Mouse (Mus musculus): ENCODE data around the gene Gon7.

The Gon7 gene

DNA sequence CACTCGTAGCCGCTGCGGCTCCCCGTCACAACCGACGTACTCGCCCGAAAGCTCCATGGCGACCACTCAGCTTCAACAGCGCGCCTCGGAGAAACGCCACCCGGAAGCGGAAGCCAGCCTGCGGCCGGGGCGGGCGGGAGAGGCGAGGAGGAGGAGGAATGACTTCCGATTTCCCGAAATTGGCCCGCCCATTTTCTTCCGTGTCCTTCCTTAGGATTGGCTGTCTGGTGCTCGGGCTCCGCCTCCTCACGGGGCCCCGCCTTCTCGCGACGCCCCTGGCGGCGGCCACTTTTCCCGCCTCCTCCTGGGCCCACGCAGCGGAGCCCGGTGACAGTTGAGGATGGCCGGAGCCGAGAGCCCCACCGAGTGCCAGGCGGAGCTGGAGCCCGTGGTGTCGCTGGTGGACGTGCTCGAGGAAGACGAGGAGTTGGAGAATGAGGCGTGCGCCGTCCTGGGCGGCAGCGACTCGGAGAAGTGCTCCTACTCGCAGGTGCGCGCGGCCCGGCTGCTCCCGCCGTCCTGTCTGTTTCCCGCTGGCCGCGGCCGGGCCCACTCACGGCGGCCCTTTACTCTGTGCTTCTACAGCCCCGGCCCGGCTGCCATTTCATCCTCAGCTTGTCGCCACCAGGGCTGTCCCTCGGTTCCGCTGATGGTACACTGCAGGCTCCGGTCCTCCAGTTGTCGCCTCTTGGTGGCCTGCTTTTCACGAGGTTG is at the start of gene Gon7, which contains the start of the genes Gm28051 and Ubr7:
Gene Gon7 (minus strand): TSS at position 115 of the 714 bp plus-strand sequence.
Gene Gm28051 (minus strand): TSS at position 77 of the 714 bp plus-strand sequence.
Gene Ubr7 (plus strand): TSS at position 279 of the 714 bp plus-strand sequence.
- in situ Hi-C loops (cut with MboI; ENCODE audit: low pct_unique_long_range_greater_than_20kb in 1 of 2, low sequenced_read_pairs in 2 of 2, unreplicated experiment in 1 of 2), result loop anchor here in 1 of 2 experiments (25.0 kb wide), 1 partner anchor 771 kb away; the partner anchor contains the start of gene Cpsf2

DNA sequence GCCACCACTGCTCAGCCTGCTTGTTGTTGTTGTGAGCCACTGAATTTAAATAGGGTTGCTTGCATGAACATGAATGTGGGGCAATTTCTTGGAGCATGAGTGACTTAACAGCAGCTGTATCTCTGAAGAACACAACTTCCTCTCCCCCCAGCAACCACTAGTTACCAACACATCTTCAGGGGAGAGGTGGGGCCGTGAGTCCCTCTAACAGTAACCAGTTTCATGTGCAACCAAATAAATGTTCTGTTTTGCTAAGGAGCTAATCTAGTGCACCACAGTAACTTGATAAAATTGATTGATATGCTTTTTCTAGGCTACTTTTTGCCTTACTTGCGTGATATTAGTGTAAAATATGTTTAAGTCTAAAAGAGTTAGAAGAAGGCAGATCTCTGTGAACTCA is 41.9 kb upstream of the Gon7 start:
- in situ Hi-C loops (cut with MboI; ENCODE audit: low pct_unique_long_range_greater_than_20kb in 1 of 2, low sequenced_read_pairs in 2 of 2, unreplicated experiment in 1 of 2), result loop anchor here in 1 of 2 experiments (25.0 kb wide), 1 partner anchor 263 kb away; no protein-coding TSS in a partner anchor

DNA sequence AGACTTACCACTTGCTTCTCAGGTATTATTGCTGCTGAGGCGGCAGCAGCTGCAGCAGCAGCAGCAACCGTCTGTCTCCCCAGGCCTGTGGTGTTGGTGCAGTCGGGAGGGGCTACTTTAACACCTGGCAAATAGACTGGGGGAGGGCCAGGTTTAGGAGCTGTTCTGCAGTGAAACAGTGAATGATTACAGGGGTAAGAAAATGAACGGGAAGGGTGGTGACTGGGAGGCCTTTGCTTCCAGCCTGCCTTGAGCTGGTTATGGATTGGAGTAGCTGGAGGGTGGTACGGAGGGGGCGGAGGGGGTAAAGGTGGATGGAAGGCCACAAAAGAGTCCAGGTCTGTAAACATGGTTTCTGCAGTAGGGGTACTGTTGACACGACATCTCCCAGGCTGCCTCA is 30.3 kb upstream of the Gon7 start:
- in situ Hi-C loops (cut with MboI; ENCODE audit: low pct_unique_long_range_greater_than_20kb in 1 of 2, low sequenced_read_pairs in 2 of 2, unreplicated experiment in 1 of 2), result loop anchor here in 1 of 2 experiments (25.0 kb wide), 1 partner anchor 274 kb away; no protein-coding TSS in a partner anchor

DNA sequence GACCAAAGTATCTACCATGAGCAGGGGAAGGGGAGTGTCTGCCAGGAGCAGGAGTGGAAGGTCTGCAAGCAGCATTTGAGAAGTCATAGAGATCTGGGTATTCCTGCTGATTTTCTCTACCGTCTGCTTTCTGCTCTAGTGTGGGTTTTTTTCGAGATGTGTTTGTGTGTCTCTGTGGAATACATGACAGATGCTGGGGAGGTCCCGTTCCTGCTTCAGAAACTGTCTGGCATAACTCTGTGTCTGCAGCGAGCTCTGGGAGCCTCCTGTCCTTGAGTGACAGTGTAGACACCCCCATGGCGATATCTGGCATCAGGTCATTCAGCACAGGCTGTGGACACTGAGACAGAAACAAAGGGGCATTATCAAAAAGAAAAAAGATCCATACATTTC is 28.0 kb upstream of the Gon7 start:
- in situ Hi-C loops (cut with MboI; ENCODE audit: low pct_unique_long_range_greater_than_20kb in 1 of 2, low sequenced_read_pairs in 2 of 2, unreplicated experiment in 1 of 2), result loop anchor here in 1 of 2 experiments (25.0 kb wide), 1 partner anchor 277 kb away; no protein-coding TSS in a partner anchor

DNA sequence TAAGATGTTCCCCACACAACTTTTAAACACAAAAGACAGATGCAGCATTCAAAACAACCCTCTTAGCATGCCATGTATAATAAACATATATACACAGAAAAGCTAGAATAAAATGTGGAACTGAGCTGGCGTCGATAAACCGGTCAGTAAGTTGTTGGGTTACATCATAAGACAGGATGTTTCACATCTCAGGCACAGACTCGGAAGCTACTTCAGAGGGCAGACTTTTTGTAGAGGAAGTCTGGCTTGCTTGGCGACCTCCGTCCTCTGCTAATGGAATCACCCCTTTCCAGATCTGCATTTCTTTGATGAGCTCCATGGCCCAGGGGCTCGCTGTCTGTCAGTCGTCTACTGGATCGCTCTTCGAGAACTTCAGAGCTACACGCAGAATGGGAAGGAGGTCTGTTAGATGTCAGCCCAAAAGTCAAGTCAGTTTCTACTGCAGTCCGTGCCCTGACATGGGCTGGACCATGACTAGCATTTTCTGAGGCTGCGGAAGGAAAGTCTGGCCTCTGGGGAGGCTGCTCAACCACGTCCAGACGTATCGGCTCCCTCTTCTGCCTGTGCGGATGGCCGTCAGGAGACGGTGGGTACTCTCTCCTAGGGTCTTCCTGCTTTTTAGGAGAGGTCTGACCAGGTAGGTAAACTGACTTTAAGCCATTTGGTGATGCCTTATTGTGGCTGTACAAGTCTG is 27.4 kb upstream of the Gon7 start:
- in situ Hi-C loops (cut with MboI; ENCODE audit: low pct_unique_long_range_greater_than_20kb in 1 of 2, low sequenced_read_pairs in 2 of 2, unreplicated experiment in 1 of 2), result loop anchor here in 1 of 2 experiments (25.0 kb wide), 1 partner anchor 277 kb away; no protein-coding TSS in a partner anchor

DNA sequence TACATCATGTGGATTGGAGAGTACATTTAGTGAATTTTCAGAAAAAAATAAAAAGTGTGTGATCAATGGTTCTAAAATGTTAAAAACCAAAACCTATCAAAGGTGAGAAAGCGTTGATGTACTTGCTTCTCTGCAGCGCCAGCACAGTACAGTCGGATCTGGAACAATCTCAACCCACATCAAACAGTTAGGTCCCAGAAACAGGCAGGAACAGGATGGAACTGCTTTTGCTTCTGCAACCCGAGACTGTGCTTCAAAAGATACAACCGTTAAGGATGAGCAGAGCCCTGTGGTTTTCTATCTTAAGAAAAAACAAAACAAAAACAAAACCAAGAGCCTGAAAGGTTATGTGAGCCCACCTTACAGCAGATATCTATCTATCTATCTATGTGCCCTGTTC is 25.2 kb upstream of the Gon7 start:
- in situ Hi-C loops (cut with MboI; ENCODE audit: low pct_unique_long_range_greater_than_20kb in 1 of 2, low sequenced_read_pairs in 2 of 2, unreplicated experiment in 1 of 2), result loop anchor here in 1 of 2 experiments (25.0 kb wide), 1 partner anchor 279 kb away; no protein-coding TSS in a partner anchor

DNA sequence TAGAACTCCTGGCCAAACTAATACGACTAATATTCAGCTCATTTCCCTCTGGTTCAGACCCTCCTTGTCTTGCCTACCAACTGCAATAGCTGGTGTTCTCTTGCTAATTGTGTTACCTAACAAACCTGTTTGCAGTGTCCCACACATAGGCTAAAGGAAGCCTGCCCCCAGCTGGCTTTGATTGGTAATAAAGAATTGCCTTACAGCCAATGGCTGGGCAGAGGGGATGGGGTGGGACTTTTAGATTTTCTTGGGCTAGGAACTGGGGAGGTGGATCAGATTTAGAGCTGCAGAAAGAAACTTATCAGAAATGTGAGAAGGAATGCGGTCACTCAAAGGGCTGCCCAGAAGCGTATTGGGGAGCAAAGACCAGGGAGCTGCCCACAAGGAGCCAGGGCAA is 21.8 kb upstream of the Gon7 start:
- in situ Hi-C loops (cut with MboI; ENCODE audit: low pct_unique_long_range_greater_than_20kb in 1 of 2, low sequenced_read_pairs in 2 of 2, unreplicated experiment in 1 of 2), result loop anchor here in 1 of 2 experiments (25.0 kb wide), 1 partner anchor 283 kb away; no protein-coding TSS in a partner anchor

DNA sequence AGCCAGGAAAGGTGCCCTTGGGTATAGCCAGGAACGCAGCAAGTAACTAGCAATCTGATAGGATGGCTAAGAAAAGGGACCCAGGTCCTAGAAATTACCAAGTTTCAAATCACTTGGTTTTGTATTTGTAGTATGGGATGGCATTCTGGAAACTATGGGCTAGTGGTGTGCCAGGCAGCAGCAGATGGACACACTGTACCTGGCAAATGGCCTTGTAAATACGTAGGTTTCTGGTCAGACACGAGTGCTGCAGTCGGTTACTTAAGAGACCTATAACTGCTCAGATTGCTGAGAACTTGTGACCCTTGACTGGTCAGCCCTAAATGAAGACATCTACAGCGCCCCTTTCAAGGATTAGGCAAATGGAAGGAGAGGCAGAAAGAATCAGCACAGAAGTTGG is 20.5 kb upstream of the Gon7 start:
- in situ Hi-C loops (cut with MboI; ENCODE audit: low pct_unique_long_range_greater_than_20kb in 1 of 2, low sequenced_read_pairs in 2 of 2, unreplicated experiment in 1 of 2), result loop anchor here in 1 of 2 experiments (25.0 kb wide), 1 partner anchor 284 kb away; no protein-coding TSS in a partner anchor

DNA sequence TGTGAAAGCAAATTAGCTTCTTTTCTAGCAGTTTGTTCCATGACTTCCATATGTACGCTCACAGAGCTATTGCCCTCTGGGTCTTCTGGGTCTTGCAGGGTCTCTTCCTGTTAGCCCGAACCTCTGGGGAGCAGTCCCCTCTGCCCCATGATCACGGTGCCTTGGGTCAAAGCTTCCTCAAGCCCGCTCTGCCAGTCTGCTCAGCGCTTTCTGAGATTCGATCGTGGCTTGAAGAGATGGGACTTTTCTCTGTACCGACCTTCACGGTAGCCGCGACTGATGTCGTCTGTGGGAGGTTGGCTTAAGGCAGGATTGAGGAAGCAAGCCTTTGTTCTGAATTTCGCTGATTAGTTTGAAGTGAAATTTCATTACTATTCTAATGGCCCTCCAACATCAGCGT is 18.4 kb upstream of the Gon7 start:
- in situ Hi-C loops (cut with MboI; ENCODE audit: low pct_unique_long_range_greater_than_20kb in 1 of 2, low sequenced_read_pairs in 2 of 2, unreplicated experiment in 1 of 2), result loop anchor here in 1 of 2 experiments (25.0 kb wide), 1 partner anchor 286 kb away; no protein-coding TSS in a partner anchor

DNA sequence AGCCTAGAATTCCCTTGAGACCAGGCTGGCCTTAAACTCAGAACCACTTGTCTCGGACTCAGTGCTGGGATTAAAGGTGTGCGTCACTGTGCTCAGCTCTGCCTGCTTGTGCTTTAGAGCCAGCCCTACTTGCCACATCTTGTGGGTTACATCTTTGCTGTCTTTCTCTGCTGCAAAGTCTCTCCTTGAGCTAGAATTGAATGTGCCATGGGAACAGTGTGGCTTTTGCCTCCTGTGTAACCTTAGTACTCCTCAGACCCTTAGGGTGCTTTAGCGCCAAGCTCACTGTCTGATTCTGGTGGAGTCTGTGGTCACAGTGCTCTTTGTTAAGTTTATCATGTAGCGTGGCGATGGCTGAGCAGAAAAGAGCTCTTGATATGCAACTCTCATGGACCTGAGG is 15.1 kb upstream of the Gon7 start:
- in situ Hi-C loops (cut with MboI; ENCODE audit: low pct_unique_long_range_greater_than_20kb in 1 of 2, low sequenced_read_pairs in 2 of 2, unreplicated experiment in 1 of 2), result loop anchor here in 1 of 2 experiments (25.0 kb wide), 1 partner anchor 785 kb away; the partner anchor contains the start of gene Cpsf2

DNA sequence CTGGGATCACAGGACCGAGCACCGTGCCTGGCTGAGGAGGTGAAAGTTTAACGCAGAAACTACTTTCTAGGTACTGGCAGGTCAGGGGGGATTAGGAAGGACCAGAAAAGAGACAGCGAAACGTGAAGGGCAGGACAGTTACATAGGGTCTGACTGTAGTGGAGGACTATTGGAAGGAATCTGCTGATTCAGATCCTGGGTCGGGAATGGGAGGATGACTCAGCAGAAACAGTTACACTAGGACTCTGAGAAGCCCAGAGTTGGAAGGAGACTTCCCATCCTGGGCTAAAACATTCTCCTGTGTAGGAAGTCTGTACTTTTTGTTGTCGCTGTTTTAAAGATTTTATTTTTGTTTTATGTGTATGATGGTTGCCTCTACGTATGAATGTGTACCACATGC is 14.0 kb upstream of the Gon7 start:
- in situ Hi-C loops (cut with MboI; ENCODE audit: low pct_unique_long_range_greater_than_20kb in 1 of 2, low sequenced_read_pairs in 2 of 2, unreplicated experiment in 1 of 2), result loop anchor here in 1 of 2 experiments (25.0 kb wide), 1 partner anchor 784 kb away; the partner anchor contains the start of gene Cpsf2

DNA sequence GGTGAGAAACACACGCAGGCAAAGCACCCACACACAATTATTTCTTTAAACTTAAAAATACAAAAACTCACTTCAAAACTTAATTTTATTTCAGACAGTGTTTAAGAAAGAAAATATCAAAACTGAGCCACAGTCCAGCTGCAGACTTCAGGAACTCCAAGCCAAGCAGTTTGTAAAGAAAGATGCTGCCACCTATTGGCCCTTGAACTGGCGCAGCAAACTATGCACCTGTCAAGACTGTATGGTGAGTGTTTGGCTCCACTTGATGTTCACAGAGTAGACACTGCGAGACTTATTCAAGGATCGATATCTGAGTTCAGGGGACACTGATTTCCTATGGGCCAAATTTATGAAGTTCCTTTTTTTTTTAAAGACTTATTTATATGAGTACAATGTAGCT is 11.4 kb upstream of the Gon7 start:
- in situ Hi-C loops (cut with MboI; ENCODE audit: low pct_unique_long_range_greater_than_20kb in 1 of 2, low sequenced_read_pairs in 2 of 2, unreplicated experiment in 1 of 2), result loop anchor here in 1 of 2 experiments (25.0 kb wide), 1 partner anchor 782 kb away; the partner anchor contains the start of gene Cpsf2

DNA sequence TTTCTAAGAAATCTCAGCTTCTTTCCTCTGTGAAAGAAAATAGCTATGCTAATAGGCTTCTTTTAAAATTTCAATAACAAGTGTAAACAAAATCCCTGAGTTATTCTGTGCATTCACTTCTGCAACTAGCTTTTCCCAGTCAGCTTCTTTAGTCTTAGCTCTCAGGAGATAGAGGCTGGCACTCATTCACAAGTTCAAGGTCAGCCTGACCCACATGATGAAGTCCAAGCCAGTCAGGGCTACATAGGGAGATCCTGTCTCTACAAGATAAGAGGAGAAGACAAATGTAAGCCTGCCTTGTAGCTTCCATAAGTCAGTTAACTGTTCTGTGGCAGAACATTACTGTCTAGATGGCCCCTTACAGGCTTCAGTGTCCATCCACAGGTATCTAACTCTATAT is 6.1 kb upstream of the Gon7 start:
- in situ Hi-C loops (cut with MboI; ENCODE audit: low pct_unique_long_range_greater_than_20kb in 1 of 2, low sequenced_read_pairs in 2 of 2, unreplicated experiment in 1 of 2), result loop anchor here in 1 of 2 experiments (25.0 kb wide), 1 partner anchor 776 kb away; the partner anchor contains the start of gene Cpsf2

DNA sequence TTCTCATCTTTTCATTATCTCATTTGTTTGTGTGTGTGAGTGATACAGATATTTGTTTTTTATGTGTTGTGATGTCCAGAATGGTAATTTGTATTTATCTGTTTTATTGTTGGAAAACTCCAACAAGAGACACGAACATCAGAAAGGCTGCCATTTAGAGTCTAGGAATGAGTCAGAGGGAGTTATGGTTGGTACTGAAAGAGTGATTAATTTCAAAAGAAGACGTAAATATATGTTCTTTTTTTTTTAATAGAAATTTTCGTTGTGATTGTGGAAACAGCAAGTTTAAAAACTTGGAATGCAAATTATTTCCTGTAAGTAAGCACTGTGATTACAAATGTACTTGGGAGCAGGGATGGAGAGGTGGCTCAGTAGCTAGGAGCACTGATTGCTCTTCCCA is 4.1 kb upstream of the Gon7 start:
- in situ Hi-C loops (cut with MboI; ENCODE audit: low pct_unique_long_range_greater_than_20kb in 1 of 2, low sequenced_read_pairs in 2 of 2, unreplicated experiment in 1 of 2), result loop anchor here in 1 of 2 experiments (25.0 kb wide), 1 partner anchor 774 kb away; the partner anchor contains the start of gene Cpsf2

DNA sequence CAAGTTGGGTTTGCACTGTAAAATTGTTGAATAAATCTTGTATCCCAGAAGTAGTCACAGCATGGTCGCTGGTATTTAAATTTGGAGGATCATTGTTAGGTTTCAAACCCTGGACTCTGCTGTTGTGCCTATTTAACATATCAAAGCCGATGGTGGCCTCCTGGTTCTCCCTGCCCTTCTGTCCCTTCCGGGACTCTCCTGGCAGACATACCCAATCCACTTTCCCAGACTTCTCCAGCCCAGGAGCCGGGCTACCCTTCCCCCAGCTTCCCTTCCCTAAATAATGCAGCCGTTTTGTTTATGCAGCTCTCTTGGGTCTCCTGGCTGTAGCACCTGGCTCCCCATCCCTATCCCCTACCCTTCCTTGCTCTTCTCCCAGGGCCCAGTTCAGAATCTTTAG is 1.3 kb upstream of the Gon7 start:
- in situ Hi-C loops (cut with MboI; ENCODE audit: low pct_unique_long_range_greater_than_20kb in 1 of 2, low sequenced_read_pairs in 2 of 2, unreplicated experiment in 1 of 2), result loop anchor here in 1 of 2 experiments (25.0 kb wide), 1 partner anchor 772 kb away; the partner anchor contains the start of gene Cpsf2

DNA sequence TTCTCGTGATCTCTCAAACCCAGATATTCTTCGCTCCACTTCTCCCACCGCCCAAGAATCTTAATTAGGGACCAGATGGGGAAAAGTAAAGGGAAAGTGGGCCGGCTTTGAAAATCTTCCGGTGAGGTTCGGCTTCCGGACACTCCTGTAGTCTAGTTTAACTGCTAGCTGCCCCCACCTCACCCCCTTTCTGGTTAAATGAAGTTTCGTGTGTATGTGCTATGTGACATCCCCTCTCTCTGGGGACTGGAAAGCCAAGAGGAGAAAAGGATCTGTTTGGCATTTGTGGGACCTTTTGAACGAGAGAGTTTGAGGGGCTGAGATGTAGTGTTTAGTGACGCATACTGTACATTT is 777 bp upstream of the Gon7 start, which contains the start of gene Gm20604:
Gene Gm20604 (minus strand): TSS at position 270 of the 354 bp plus-strand sequence.
- in situ Hi-C loops (cut with MboI; ENCODE audit: low pct_unique_long_range_greater_than_20kb in 1 of 2, low sequenced_read_pairs in 2 of 2, unreplicated experiment in 1 of 2), result loop anchor here in 1 of 2 experiments (25.0 kb wide), 1 partner anchor 771 kb away; the partner anchor contains the start of gene Cpsf2

DNA sequence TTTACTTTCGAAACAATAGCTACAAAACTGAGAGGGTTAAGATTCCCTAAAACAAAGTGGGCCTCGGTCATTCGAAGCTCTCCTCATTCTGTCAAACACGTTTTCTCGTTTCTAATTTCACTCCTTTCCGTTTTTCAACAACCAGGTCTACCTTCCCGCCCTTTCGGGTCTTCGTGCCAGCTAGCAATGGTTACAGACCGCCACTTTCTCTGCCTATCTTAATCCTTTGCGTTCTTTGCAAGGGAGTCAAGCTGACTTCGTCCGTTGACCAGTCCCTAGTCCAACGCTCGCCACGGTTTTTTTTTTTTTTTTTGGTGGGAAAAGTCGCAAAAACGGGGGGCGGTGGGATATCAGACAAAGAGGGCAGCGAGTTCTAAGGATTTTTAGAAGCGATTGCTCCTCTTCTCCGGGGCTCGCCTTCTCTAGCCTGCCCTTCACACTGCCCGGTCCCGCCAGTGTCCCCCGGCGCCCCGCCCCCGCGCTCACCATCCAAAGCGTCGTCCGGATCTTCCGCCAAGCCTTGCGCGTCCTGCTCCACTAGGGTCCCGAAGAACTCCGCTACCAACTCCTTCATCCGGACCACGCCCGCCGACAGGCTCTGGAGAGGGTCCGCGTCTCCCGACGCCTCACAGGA is 431 bp downstream of the Gon7 start:
- in situ Hi-C loops (cut with MboI; ENCODE audit: low pct_unique_long_range_greater_than_20kb in 1 of 2, low sequenced_read_pairs in 2 of 2, unreplicated experiment in 1 of 2), result loop anchor here in 1 of 2 experiments (25.0 kb wide), 1 partner anchor 770 kb away; the partner anchor contains the start of gene Cpsf2

DNA sequence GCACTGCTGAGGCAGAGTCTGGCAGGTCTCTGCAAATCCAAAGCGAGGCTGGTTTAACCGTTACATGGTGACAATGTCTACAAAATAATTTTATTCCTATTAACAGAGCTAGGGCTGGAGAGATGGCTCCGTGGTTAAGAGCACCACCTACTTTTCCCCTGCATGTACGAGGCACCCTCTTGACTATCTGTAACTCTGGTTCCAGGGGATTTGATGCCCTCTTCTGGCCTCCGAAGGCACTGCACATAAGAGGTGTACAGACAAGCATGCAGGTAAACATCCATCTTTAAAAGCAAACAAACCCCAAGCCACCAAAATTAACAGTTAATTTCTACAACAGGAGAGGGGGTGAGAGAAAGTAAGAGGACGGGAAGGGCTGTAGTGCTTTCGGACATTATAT is 1.3 kb downstream of the Gon7 start:
- in situ Hi-C loops (cut with MboI; ENCODE audit: low pct_unique_long_range_greater_than_20kb in 1 of 2, low sequenced_read_pairs in 2 of 2, unreplicated experiment in 1 of 2), result loop anchor here in 1 of 2 experiments (25.0 kb wide), 1 partner anchor 769 kb away; the partner anchor contains the start of gene Cpsf2

All from mouse embryonic stem cell (cell line).